8 mouse cellular contexts compared by ENCODE assay signal in genomic region chr5:117359497-117360227, GRCm38 (mm10). TPM values are rescaled to one million over a fixed set of nuclear protein-coding genes. Genes with fewer than 3 reads are reported as not detected.
DNase-seq lines count a peak whose midpoint lies in the region; ATAC-seq and TF ChIP-seq lines count a peak whose summit lies in the region.

No protein-coding gene starts in this region.

- peaks cover 14% of the 10 kb centered on the region for H3K36me3 ChIP-seq in neural tube, embryonic 13.5 days
- no peaks in the 10 kb centered on the region for H3K36me3 ChIP-seq in stomach, embryonic 16.5 days (ENCODE audit: control insufficient read depth, insufficient read depth, low read length)

- H3K4me2 ChIP-seq in neural tube, embryonic 13.5 days = peak overlapping the region; percentile 89; the same call in 1 of the 2 replicates
- peak overlapping the region; percentile 25; the same call in 1 of the 2 replicates for H3K4me2 ChIP-seq in stomach, embryonic 16.5 days (ENCODE audit: low read depth, low read length)

- peaks cover 70% of the 10 kb centered on the region for H3K4me1 ChIP-seq in neural tube, embryonic 13.5 days (replicated peaks)
- peaks cover 37% of the 10 kb centered on the region for H3K4me1 ChIP-seq in embryonic fibroblast, embryonic 13.5 days (ENCODE audit: control insufficient read depth, insufficient read depth, low read length)
- peaks cover 43% of the 10 kb centered on the region for H3K4me1 ChIP-seq in stomach, embryonic 16.5 days (ENCODE audit: control insufficient read depth, insufficient read depth, low read length)

- ATAC-seq in neural tube, embryonic 13.5 days (ENCODE audit: low read depth) = no peak
- ATAC-seq in stomach, embryonic 16.5 days (ENCODE audit: insufficient read depth, low FRiP score) = no peak

- H3K27me3 ChIP-seq in neural tube, embryonic 13.5 days = no peaks in the 10 kb centered on the region
- no peaks in the 10 kb centered on the region for H3K27me3 ChIP-seq in stomach, embryonic 16.5 days (ENCODE audit: control insufficient read depth, insufficient read depth, low read length)

- no peak overlapping the region for H3K27ac ChIP-seq in neural tube, embryonic 13.5 days (replicated peaks)
- H3K27ac ChIP-seq in embryonic fibroblast, embryonic 13.5 days (ENCODE audit: insufficient read depth, low read length) = peak overlapping the region; percentile 53; the same call in 1 of the 2 replicates
- peak overlapping the region; percentile 94 for H3K27ac ChIP-seq in stomach, embryonic 16.5 days (ENCODE audit: low read length)

- no peak overlapping the region for H3K4me3 ChIP-seq in neural tube, embryonic 13.5 days
- no peak overlapping the region for H3K4me3 ChIP-seq in embryonic fibroblast, embryonic 13.5 days (ENCODE audit: insufficient read depth, low read length)
- H3K4me3 ChIP-seq in stomach, embryonic 16.5 days (replicated peaks; ENCODE audit: low read length) = no peak overlapping the region; the same call in 1 of the 2 replicates

- TF ChIP-seq CTCF in embryonic fibroblast, embryonic 13.5 days (IDR thresholded peaks at IDR 0.05; ENCODE audit: borderline replicate concordance, insufficient read depth, low read length) = no peak

- H3K9ac ChIP-seq in neural tube, embryonic 13.5 days = 0 out of 2 replicates have a peak overlapping the region, but pooled peaks have one; percentile 18
- peak overlapping the region; percentile 19; the same call in 1 of the 2 replicates for H3K9ac ChIP-seq in stomach, embryonic 16.5 days (ENCODE audit: low read length)

- no peak for DNase-seq in neural tube, embryonic 10.5 days (ENCODE audit: extremely low spot score, low spot score)
- DNase-seq in kidney, postnatal 10 days = peak; percentile 46
- no peak for DNase-seq in urinary bladder, postnatal 10 days (ENCODE audit: low spot score)
- DNase-seq in ovary, adult 18-20 months (ENCODE audit: low spot score) = no peak
- no peak for DNase-seq in right cerebral cortex, adult 18-20 months

- 41% methylated on average over 7 of the region's 7 CpGs for WGBS in neural tube, embryonic 13.5 days
- 33% methylated on average over 7 of the region's 7 CpGs for WGBS in stomach, embryonic 16.5 days

- H3K9me3 ChIP-seq in neural tube, embryonic 13.5 days = no peaks in the 10 kb centered on the region
- H3K9me3 ChIP-seq in stomach, embryonic 16.5 days (replicated peaks; ENCODE audit: control insufficient read depth, low read length) = no peaks in the 10 kb centered on the region

- no peak for TF ChIP-seq POLR2A in embryonic fibroblast, embryonic 13.5 days (IDR thresholded peaks at IDR 0.05; ENCODE audit: low read depth, low read length)

RNA-seq across cellular contexts. Expression of gene Wsb2, which starts 2.6 kb away (rescaled TPM):
- polyA plus RNA-seq in neural tube, embryonic 13.5 days (2015; fragmentation: Nextera tagmentation; extraction: Ambion mirVana) = 194 and 209 TPM in 2 replicates
- polyA plus RNA-seq in embryonic fibroblast, embryonic 13.5 days (2011; ENCODE audit: insufficient read length, low read depth, missing spikeins) = 109 and 138 TPM in 2 replicates
- polyA plus RNA-seq in stomach, embryonic 16.5 days (2015; fragmentation: Nextera tagmentation; extraction: Ambion mirVana) = 34.1 and 35.0 TPM in 2 replicates

RNA-seq across cellular contexts. Expression of gene Rfc5, which starts 29.2 kb away (rescaled TPM):
- 30.2 and 35.8 TPM in 2 replicates for polyA plus RNA-seq in neural tube, embryonic 13.5 days (2015; fragmentation: Nextera tagmentation; extraction: Ambion mirVana)
- 38.8 and 51.0 TPM in 2 replicates for polyA plus RNA-seq in embryonic fibroblast, embryonic 13.5 days (2011; ENCODE audit: insufficient read length, low read depth, missing spikeins)
- polyA plus RNA-seq in stomach, embryonic 16.5 days (2015; fragmentation: Nextera tagmentation; extraction: Ambion mirVana) = 75.9 and 88.6 TPM in 2 replicates

RNA-seq across cellular contexts. Expression of gene Vsig10, which starts 40.8 kb away (rescaled TPM):
- polyA plus RNA-seq in neural tube, embryonic 13.5 days (2015; fragmentation: Nextera tagmentation; extraction: Ambion mirVana) = 2.2 and 2.6 TPM in 2 replicates
- 7.5 and 9.3 TPM in 2 replicates for polyA plus RNA-seq in embryonic fibroblast, embryonic 13.5 days (2011; ENCODE audit: insufficient read length, low read depth, missing spikeins)
- 20.7 and 22.5 TPM in 2 replicates for polyA plus RNA-seq in stomach, embryonic 16.5 days (2015; fragmentation: Nextera tagmentation; extraction: Ambion mirVana)

RNA-seq across cellular contexts. Expression of gene Ksr2, which starts 54.1 kb away (rescaled TPM):
- 6.1 and 6.4 TPM in 2 replicates for polyA plus RNA-seq in neural tube, embryonic 13.5 days (2015; fragmentation: Nextera tagmentation; extraction: Ambion mirVana)
- polyA plus RNA-seq in embryonic fibroblast, embryonic 13.5 days (2011; ENCODE audit: insufficient read length, low read depth, missing spikeins) = not detected in 2 replicates
- 0.19 and 0.36 TPM in 2 replicates for polyA plus RNA-seq in stomach, embryonic 16.5 days (2015; fragmentation: Nextera tagmentation; extraction: Ambion mirVana)
